Mouse (Mus musculus) frontal cortex, postnatal 36 days (tissue): ENCODE measurements around the gene Magea1.
"Not testable (repeated sequence)": the region's sequence is repeated elsewhere in the genome, so short reads cannot be mapped to it uniquely, and the experiment has no call there.

Experiments used
- DNase-seq, 2 experiments: peaks; one replicate each; pipeline ENCODE4 v3.0.0; 2022; ENCODE audit warnings: low spot score in 2 of 2

Gene Magea1

GRCm38 (mm10) chrX:155089693-155090092 lies at the start of gene Magea1:
Gene Magea1, minus strand, starts transcription at chrX:155089793.
- not testable (repeated sequence) for DNase-seq

DNA sequence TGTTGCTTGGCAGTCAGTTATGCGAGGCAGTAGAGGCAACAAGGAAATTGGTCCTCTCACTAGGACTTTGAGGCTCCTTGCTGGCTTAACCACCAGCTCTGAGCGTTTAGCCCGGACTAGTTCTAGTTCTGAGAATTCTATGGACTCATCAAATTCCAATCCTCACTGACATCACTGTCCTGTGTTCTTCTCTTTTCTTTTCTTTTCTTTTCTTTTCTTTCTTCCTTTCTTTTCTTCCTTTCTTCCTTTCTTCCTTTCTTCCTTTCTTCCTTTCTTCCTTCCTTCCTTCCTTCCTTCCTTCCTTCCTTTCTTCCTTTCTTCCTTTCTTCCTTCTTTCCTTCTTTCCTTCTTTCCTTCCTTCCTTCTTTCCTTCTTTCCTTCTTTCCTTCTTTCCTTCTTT lies 38.7 kb upstream of the Magea1 start, which contains the start of gene Cldn34b2:
TSS of gene Cldn34b2 (minus strand) at position 101 of the 400 bp plus-strand sequence.
- not testable (repeated sequence) for DNase-seq

DNA sequence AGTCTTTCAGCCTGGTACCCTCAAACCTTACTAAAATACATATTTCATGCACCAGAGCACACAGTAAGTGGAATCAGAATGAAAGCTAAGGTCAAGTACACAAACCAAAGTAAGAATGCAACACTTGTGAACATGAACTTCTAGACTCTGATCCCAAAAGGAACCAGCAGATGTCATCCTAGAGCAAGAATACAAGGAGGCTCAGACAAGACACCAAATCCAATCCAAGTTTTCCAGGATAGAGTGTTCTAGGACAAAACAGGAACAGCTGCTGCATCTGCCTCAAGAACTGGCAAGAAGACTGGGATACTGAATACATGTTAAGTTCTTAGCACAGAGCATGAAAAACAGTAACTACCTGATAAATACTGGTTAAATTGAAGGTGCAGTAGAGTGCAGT lies 8.4 kb upstream of the Magea1 start:
- DNase-seq, result peak; percentile 0 to 30

DNA sequence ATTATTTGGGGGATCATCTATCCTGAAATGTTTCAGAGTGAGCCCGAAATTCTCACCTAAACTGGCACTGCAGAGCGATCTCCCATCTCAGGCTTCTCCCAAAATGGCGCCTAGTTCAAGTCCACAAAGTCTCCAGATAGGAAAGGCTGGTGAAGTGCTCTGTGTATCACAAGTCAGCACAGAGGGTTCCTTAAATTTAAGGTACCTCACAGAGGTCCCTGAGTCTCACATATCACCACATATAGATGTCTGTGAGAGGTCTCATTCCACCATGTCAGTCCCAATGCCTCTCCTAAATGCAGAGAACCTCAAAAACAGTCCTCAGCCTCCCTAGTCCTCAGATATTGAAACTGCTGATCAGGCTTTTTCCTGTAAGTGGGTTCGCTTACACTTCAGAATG lies 4.0 kb upstream of the Magea1 start, which contains the start of gene Magea2:
TSS of gene Magea2 (minus strand) at position 101 of the 400 bp plus-strand sequence.
- DNase-seq, result not testable (repeated sequence)

DNA sequence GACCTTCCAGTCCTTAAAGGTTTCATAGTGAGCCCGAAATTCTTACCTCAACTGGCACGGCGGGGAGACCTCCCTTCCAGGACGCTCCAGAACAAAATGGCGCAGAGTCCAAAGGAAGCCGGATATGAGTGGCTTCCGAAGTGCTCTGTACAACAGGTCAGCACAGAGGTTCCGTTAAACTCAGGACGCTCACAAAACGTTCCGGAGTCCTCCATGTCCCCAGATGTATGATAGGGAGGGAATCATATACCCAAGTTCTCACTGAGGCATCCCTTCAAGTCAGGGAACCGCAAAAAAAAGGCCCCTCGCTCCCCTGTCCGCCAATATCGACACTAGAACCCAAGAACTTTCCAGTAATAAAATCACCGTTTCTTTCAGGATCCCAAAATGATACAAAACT lies 26.5 kb downstream of the Magea1 start, which contains the start of gene Magea5:
TSS of gene Magea5 (minus strand) at position 101 of the 400 bp plus-strand sequence.
- not testable (repeated sequence) for DNase-seq
